Mouse (Mus musculus) olfactory bulb, adult 2 months (tissue): Measurements from ENCODE around the gene Tspan12.

Source experiments
- CTCF ChIP-seq: fragments of 200-500 bp; IDR thresholded peaks from 2 replicates; pipeline ENCODE4 v1.5.1; 2012; ENCODE audit warnings: low read depth, mild to moderate bottlenecking, low read length, moderate library complexity; ENCODE audit not compliant: insufficient read depth
- POLR2A ChIP-seq: fragments of 200-500 bp; IDR thresholded peaks from 2 replicates; pipeline ENCODE4 v1.6.1; 2012; ENCODE audit warnings: mild to moderate bottlenecking, low read depth, low read length, moderate library complexity; ENCODE audit not compliant: insufficient read depth

DNA sequence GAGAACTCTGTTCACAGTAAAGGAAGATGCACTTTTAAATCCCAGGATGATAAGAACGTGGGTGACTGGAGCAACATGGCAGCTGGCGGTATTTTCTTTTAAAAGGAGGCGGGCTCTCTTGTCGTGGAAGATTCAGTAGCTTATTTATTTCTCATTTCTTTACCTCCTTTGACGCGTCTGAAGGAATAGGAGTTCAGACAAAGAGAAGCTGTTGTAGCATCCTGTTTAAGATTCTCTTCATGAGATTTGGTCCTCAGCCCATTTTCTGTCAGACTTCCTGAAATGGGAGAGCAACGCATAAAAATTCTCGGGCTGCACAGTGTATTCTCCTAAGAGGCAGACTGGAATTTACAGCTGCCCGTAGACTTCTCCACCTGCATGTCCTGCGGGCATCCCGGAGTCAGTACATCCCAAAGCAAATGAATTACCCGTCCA, 84.5 kb downstream of the Tspan12 start:
- TF ChIP-seq POLR2A (no peak), CTCF (no peak)
